Mouse (Mus musculus) spleen, adult 2 months (tissue): ENCODE results near the gene Tpr.

Experiments
- CTCF ChIP-seq: fragments of 200-500 bp; IDR thresholded peaks from 2 replicates; pipeline ENCODE4 v1.5.1; 2011; ENCODE audit warnings: mild to moderate bottlenecking, inconsistent platforms; ENCODE audit not compliant: insufficient read depth, insufficient read length, insufficient replicate concordance; ENCODE audit errors: extremely low read depth
- POLR2A ChIP-seq: fragments of 200-500 bp; IDR thresholded peaks from 2 replicates; pipeline ENCODE4 v1.6.1; 2011; ENCODE audit warnings: low read depth, low read length, inconsistent platforms

DNA sequence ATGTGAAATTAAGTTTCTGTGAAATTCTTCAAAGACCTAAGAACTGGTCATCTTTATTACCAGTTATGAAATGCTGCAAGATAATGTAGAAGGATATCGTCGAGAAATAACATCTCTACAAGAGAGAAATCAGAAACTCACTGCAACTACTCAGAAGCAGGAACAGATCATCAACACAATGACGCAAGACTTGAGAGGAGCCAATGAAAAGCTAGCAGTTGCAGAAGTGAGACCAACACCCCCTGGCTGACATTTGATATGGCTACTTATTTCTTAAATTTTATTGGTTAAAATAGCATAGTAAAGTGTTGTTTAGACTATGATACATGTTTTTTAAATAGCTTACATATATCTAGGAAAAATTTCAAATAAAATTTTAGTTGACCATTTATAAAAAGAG is 23.4 kb downstream of the Tpr start:
- no peak for TF ChIP-seq POLR2A
- no peak for TF ChIP-seq CTCF
